Mouse (Mus musculus) C2C12 (cell line): ENCODE data around the gene Gm5483. TPM values are rescaled to one million over a fixed set of nuclear protein-coding genes. Genes with fewer than 3 reads are reported as not detected.
"Not testable (repeated sequence)": the region's sequence is repeated elsewhere in the genome, so short reads cannot be mapped to it uniquely, and the experiment has no call there.

Experiments
- H3K27me3 ChIP-seq: one replicate; pipeline ENCODE4 v1.6.1; 2011; ENCODE audit not compliant: control insufficient read depth, insufficient read depth, insufficient read length
- H3K36me3 ChIP-seq: one replicate; pipeline ENCODE4 v1.6.1; 2011; ENCODE audit not compliant: control insufficient read depth, insufficient read depth
- H3K4me3 ChIP-seq: one replicate; pipeline ENCODE4 v1.5.1; 2011; ENCODE audit warnings: mild to moderate bottlenecking, control low read depth; ENCODE audit not compliant: poor library complexity, insufficient read depth, severe bottlenecking
- H3K79me2 ChIP-seq: one replicate; pipeline ENCODE4 v1.6.1; 2011; ENCODE audit not compliant: control insufficient read depth, insufficient read depth
- H3K79me3 ChIP-seq: one replicate; pipeline ENCODE4 v1.6.1; 2011; ENCODE audit warnings: low read depth, control low read depth
- H3ac ChIP-seq: one replicate; pipeline ENCODE3; 2011; ENCODE audit warnings: low read depth; ENCODE audit not compliant: control insufficient read depth, insufficient read length
- CEBPB ChIP-seq: IDR thresholded peaks from one replicate; pipeline ENCODE4 v1.6.1; 2011; ENCODE audit warnings: low read depth, mild to moderate bottlenecking, control low read depth, moderate library complexity
- CTCF ChIP-seq: IDR thresholded peaks from one replicate; pipeline ENCODE4 v1.5.1; 2011; ENCODE audit not compliant: control insufficient read depth, insufficient read depth, insufficient read length
- FOSL1 ChIP-seq: IDR thresholded peaks from one replicate; pipeline ENCODE4 v1.8.0; 2011; ENCODE audit warnings: mild to moderate bottlenecking, low read length; ENCODE audit not compliant: poor library complexity, insufficient read depth, severe bottlenecking
- MAX ChIP-seq: IDR thresholded peaks from one replicate; pipeline ENCODE4 v1.6.1; 2011; ENCODE audit warnings: mild to moderate bottlenecking, control low read depth
- MYOD1 ChIP-seq: IDR thresholded peaks from one replicate; pipeline ENCODE4 v1.6.1; 2011; ENCODE audit warnings: low read depth; ENCODE audit not compliant: control insufficient read depth, insufficient read length
- MYOG ChIP-seq: IDR thresholded peaks from one replicate; pipeline ENCODE4 v1.6.1; 2011; ENCODE audit not compliant: control insufficient read depth, insufficient read length; ENCODE audit errors: extremely low read depth
- USF1 ChIP-seq: IDR thresholded peaks from one replicate; pipeline ENCODE4 v1.6.1; 2011; ENCODE audit warnings: low read depth, mild to moderate bottlenecking, control low read depth, moderate library complexity
- polyA plus RNA-seq: library from polyadenylated mRNA; unstranded; fragments of >200 nt; fragmentation: generic; extraction: Trizol; gene quantifications from one replicate; pipeline ENCODE4 v1.2.1, GENCODE M21; 2012; ENCODE audit warnings: missing spikeins

The Gm5483 gene
- polyA plus RNA-seq, 1 experiment, result not detected

DNA sequence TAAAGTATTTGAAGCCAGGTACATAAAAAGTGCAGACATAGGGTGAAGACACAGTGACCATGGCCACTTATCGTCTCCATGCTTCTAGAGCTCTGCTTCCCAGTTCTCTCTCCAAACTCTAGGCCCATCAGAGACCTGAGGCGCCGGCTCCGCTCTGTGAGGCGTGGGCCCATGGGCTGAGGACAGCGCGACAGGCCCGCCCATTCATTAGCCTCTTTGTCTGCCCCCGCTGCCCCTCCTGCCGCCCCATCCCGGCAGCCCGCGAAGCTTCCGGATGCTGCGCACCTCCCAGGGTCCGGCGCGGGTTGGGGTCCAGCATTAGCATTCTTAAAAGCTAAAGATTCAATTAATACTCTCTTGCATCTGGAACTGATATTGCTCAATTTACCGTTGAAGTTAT, 15.2 kb downstream of the Gm5483 start:
- H3K79me3 ChIP-seq, result no peaks in the 10 kb centered on the region
- TF ChIP-seq CEBPB (no peak), MYOG (no peak)
- no peak overlapping the region for H3K4me3 ChIP-seq
- no peaks in the 10 kb centered on the region for H3K79me2 ChIP-seq
- no peaks in the 10 kb centered on the region for H3K27me3 ChIP-seq
- H3ac ChIP-seq, result no peak overlapping the region
- no peaks in the 10 kb centered on the region for H3K36me3 ChIP-seq

DNA sequence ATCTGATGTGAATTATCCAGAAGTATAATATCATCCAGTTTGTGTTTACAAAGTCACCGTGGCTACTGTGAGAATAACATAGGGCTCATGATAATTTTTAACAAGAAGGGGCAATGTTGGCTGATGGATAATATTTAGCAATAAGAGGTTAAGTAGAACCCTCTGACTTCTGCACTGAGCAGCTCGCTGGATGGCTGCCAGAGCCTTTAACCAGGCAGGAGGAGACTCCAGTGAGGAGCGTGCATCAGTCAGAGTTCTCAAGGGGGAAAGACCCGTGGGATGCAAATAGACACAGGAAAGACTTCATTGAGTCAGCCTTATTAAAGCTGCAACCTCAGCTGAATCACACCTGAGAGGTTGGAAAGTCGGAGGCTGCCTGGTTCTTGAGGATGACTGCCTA, 19.8 kb downstream of the Gm5483 start:
- no peak overlapping the region for H3ac ChIP-seq

DNA sequence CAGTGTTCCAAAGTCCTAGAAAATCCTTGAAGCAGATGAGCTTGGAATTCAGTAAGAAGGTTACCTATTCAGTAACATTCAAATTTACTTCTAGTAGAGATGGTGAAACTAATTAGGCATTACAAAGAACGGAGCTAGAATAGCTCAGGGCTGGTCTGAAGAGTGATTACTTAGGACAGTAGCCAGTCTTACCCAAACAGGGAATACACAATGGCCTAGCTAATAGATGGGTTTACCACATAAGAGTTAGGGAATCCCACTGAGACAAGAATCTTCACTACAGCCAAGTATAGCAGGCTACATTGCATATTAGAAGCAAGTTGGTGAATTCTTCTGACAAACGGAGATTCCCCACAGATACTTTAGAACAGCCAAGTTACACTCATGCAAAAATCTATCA, 21.7 kb downstream of the Gm5483 start:
- H3K4me3 ChIP-seq, H3K27me3 ChIP-seq, H3K79me3 ChIP-seq, H3ac ChIP-seq, H3K79me2 ChIP-seq, H3K36me3 ChIP-seq: not testable (repeated sequence)

More for the DNA sequence above, 19.8 kb downstream of the Gm5483 start:
- Histone ChIP-seq H3K79me3 (no peaks in the 10 kb centered on the region), H3K36me3 (no peaks in the 10 kb centered on the region), H3K79me2 (no peaks in the 10 kb centered on the region), H3K4me3 (no peak overlapping the region), H3K27me3 (no peaks in the 10 kb centered on the region)
- TF ChIP-seq USF1, result no peak
- no peak for TF ChIP-seq MYOG
- no peak for TF ChIP-seq CTCF
- TF ChIP-seq FOSL1, result no peak
- TF ChIP-seq CEBPB, result no peak
- TF ChIP-seq MYOD1, result no peak
- TF ChIP-seq MAX, result no peak

DNA sequence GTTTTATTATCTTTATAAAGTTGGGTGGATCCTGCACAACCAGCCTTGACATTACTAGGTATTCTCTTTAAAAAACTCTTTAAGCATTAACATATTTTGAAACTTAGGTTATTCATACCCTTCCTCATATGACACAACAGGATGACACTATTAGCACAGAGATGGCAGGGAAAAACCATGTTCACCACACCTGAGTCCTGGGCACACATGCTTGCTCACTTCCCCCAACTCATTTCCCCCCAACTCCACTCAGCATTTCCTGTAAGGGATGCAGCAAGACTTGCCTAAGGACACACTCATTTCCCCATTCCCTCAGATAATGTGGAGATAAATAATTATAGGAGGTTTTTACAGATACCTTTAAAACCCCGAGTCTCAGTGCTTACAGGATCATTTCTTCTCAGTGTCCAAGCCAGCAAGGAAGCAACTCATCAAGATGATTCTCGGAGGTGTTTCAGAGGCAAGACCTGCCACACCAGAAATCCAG, 26.0 kb downstream of the Gm5483 start, which contains the start of gene Gm5416:
Gene Gm5416, plus strand, starts transcription at position 437 of the 487 bp plus-strand sequence.
- Histone ChIP-seq H3K79me2 (no peaks in the 10 kb centered on the region), H3K36me3 (no peaks in the 10 kb centered on the region), H3ac (no peak within 1 kb of the TSS), H3K79me3 (no peaks in the 10 kb centered on the region), H3K4me3 (no peak within 1 kb of the TSS), H3K27me3 (no peaks in the 10 kb centered on the region)
- TF ChIP-seq CEBPB (no peak), CTCF (no peak), MYOG (no peak), FOSL1 (no peak)

DNA sequence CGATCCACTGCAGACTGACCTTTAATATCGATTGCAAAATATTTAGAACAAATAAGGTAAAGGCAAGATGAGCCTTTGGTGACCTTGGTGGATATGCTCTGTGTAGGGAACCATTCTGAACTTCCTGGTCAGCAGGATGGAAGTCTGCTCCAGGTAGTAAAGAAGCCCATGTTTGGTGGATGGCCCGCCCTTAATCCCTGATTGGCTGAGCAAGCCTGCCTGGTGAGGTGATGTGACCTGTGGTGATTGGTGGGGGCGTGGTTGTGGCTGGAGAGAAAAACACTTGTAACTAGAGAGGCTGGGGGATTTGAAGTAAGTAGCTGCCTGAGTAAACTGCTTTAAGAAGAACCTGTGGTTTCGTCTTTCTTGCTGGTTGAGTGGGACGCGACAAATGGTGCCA, 37.2 kb downstream of the Gm5483 start, which contains the start of gene 2010005H15Rik:
Gene 2010005H15Rik, plus strand, starts transcription at position 301 of the 400 bp plus-strand sequence.
- H3K4me3 ChIP-seq, H3ac ChIP-seq, H3K79me3 ChIP-seq, H3K36me3 ChIP-seq, H3K79me2 ChIP-seq, H3K27me3 ChIP-seq: not testable (repeated sequence)

Other genes starting within 250 kb of the Gm5483 start
- 0.66 TPM for gene Parp9, start 245.7 kb upstream of the Gm5483 start, polyA plus RNA-seq
- gene Dtx3l, start 245.1 kb upstream of the Gm5483 start, polyA plus RNA-seq, result 0.41 TPM
- gene Kpna1, start 205.5 kb upstream of the Gm5483 start, polyA plus RNA-seq, result 8.3 TPM
- 1.6 TPM for gene Wdr5b, start 143.0 kb upstream of the Gm5483 start, polyA plus RNA-seq
- 178 TPM for gene Fam162a, start 112.6 kb upstream of the Gm5483 start, polyA plus RNA-seq
- gene Ccdc58, start 112.5 kb upstream of the Gm5483 start, polyA plus RNA-seq, result 52.8 TPM
- not detected for gene Csta1, start 53.0 kb upstream of the Gm5483 start, polyA plus RNA-seq
- not detected for gene Stfa2l1, start 27.4 kb upstream of the Gm5483 start, polyA plus RNA-seq
- not detected for gene Gm5416, start 26.2 kb downstream of the Gm5483 start, polyA plus RNA-seq
- gene 2010005H15Rik, start 37.3 kb downstream of the Gm5483 start, polyA plus RNA-seq, result 0.20 TPM
- gene Stfa1, start 92.7 kb downstream of the Gm5483 start, polyA plus RNA-seq, result not detected
- gene BC117090, start 150.1 kb downstream of the Gm5483 start, polyA plus RNA-seq, result not detected
- not detected for gene BC100530, start 183.5 kb downstream of the Gm5483 start, polyA plus RNA-seq
- not detected for gene Stfa2, start 224.2 kb downstream of the Gm5483 start, polyA plus RNA-seq